Mouse (Mus musculus) embryonic facial prominence, embryonic 11.5 days (tissue): ENCODE measurements around the gene Rab44. TPM values are rescaled to one million over a fixed set of nuclear protein-coding genes. Genes with fewer than 3 reads are reported as not detected.

ENCODE experiments used
- ATAC-seq: fragments of 200-750 bp; cut with Nextera tagmentation; replicated peaks from 2 replicates; pipeline ENCODE4 v1.8.0; 2017; ENCODE audit warnings: low read depth; ENCODE audit not compliant: insufficient number of reproducible peaks, low FRiP score, low TSS enrichment
- DNase-seq: peaks from one replicate; pipeline ENCODE4 v3.0.0-alpha.2; 2015; ENCODE audit warnings: low spot score
- H3K27ac ChIP-seq: fragments of 300-500 bp; sonication (generic); replicated peaks from 2 replicates; pipeline ENCODE4 v1.5.1; 2014; ENCODE audit warnings: mild to moderate bottlenecking, low read depth, low read length, control low read depth
- H3K27me3 ChIP-seq: fragments of 300-500 bp; sonication (generic); 2 replicates; pipeline ENCODE4 v1.6.1; 2014; ENCODE audit warnings: mild to moderate bottlenecking, low read length, moderate library complexity, mixed read lengths; ENCODE audit not compliant: control insufficient read depth, insufficient read depth
- H3K36me3 ChIP-seq: fragments of 300-500 bp; sonication (generic); replicated peaks from 2 replicates; pipeline ENCODE4 v1.6.1; 2014; ENCODE audit warnings: low read depth, mild to moderate bottlenecking, low read length, moderate library complexity, mixed read lengths; ENCODE audit not compliant: control insufficient read depth, insufficient read depth
- H3K4me1 ChIP-seq: fragments of 300-500 bp; sonication (generic); 2 replicates; pipeline ENCODE4 v1.6.1; 2014; ENCODE audit warnings: low read length, mixed read lengths; ENCODE audit not compliant: control insufficient read depth, insufficient read depth
- H3K4me2 ChIP-seq: fragments of 300-500 bp; sonication (generic); 2 replicates; pipeline ENCODE4 v1.6.1; 2014; ENCODE audit warnings: low read depth, mild to moderate bottlenecking, control low read depth, low read length, moderate library complexity
- H3K4me3 ChIP-seq: fragments of 300-500 bp; sonication (generic); 2 replicates; pipeline ENCODE4 v1.5.1; 2014; ENCODE audit warnings: low read depth, low read length, control low read depth
- H3K9ac ChIP-seq: fragments of 300-500 bp; sonication (generic); replicated peaks from 2 replicates; pipeline ENCODE4 v1.6.1; 2014; ENCODE audit warnings: mild to moderate bottlenecking, control low read depth, low read length
- H3K9me3 ChIP-seq: fragments of 300-500 bp; sonication (generic); replicated peaks from 2 replicates; pipeline ENCODE4 v1.6.1; 2016; ENCODE audit warnings: mild to moderate bottlenecking, low read length, inconsistent platforms, mixed read lengths; ENCODE audit not compliant: control insufficient read depth
- WGBS: fragments of 180-500 bp; shearing (Covaris S2); extraction: QIAGEN DNeasy Blood & Tissue Kit; methylation state at CpG from one replicate; pipeline ENCODE4 v1.1.7; 2014; 5-methylcytosine and 5-hydroxymethylcytosine counted together
- polyA plus RNA-seq: library from polyadenylated mRNA; unstranded; fragments of >200 nt; fragmentation: Nextera tagmentation; extraction: Ambion mirVana; gene quantifications from 2 replicates; pipeline ENCODE4 v1.2.1, GENCODE M21; 2014

Gene Rab44
- polyA plus RNA-seq, 1 experiment from 2014 or later: 0.66 TPM

- Histone ChIP-seq H3K4me1 (no peaks in the 10 kb centered on the region), H3K4me2 (no peak overlapping the region), H3K27me3 (no peaks in the 10 kb centered on the region), H3K9ac (no peak overlapping the region), H3K9me3 (no peaks in the 10 kb centered on the region), H3K36me3 (no peaks in the 10 kb centered on the region), H3K4me3 (no peak overlapping the region), H3K27ac (no peak overlapping the region)
- no peak for ATAC-seq
- no peak for DNase-seq
- 72% methylated on average over 6 of the region's 6 CpGs for WGBS
Observed at GRCm38 (mm10) chr17:29123578-29124174, 9.7 kb downstream of the Rab44 start.

DNA sequence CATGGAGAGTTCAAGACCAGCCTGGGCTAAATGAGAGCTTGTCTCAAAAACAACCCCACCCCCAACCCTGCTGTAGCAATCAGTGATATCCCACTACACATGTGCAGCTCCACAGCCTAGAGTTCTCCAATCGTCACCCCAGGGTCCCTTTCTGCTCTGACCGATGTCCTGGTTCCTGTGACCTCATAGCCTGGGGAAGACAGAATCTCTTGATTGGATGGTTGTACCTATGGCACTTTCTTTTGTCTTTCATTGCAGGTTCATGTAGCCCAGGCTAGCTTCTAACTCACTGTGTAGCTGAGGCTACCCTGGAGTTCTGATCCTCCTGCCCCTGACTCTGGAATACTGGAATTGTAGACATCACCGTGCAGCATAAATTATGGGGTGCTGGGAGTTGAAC, 12.6 kb downstream of the Rab44 start:
- Histone ChIP-seq H3K27me3 (no peaks in the 10 kb centered on the region), H3K9me3 (no peaks in the 10 kb centered on the region), H3K9ac (no peak overlapping the region), H3K36me3 (no peaks in the 10 kb centered on the region), H3K4me3 (no peak overlapping the region), H3K27ac (no peak overlapping the region), H3K4me2 (no peak overlapping the region), H3K4me1 (no peaks in the 10 kb centered on the region)
- ATAC-seq (no peak), DNase-seq (no peak)
- 89% methylated on average over 3 of the region's 3 CpGs for WGBS

GRCm38 (mm10) chr17:29129341-29129740, 15.4 kb downstream of the Rab44 start:
- Histone ChIP-seq H3K4me2 (no peak overlapping the region), H3K4me1 (no peaks in the 10 kb centered on the region), H3K27ac (no peak overlapping the region), H3K9me3 (no peaks in the 10 kb centered on the region), H3K4me3 (no peak overlapping the region), H3K27me3 (no peaks in the 10 kb centered on the region), H3K36me3 (no peaks in the 10 kb centered on the region), H3K9ac (no peak overlapping the region)
- 72% methylated on average over 5 of the region's 5 CpGs for WGBS
- no peak for ATAC-seq
- DNase-seq: no peak

DNA sequence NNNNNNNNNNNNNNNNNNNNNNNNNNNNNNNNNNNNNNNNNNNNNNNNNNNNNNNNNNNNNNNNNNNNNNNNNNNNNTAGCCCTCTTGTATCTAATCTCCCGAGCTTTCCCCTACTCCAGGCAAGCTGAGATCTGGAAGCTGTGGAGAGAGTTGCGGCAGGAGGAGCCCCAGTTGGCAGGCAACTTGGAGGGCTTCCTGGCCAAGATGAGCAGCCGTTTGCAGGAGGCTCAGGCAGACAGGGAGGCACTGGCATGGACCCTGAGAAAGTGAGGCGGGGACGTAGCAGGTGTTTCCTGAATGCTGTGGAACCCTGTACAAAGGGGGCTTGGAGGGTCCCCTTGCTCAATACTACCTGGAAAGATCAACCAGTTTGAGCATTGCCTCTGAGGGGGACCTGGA, 21.1 kb downstream of the Rab44 start:
- Histone ChIP-seq H3K9ac (no peak overlapping the region), H3K4me3 (no peak overlapping the region), H3K9me3 (no peaks in the 10 kb centered on the region), H3K4me2 (no peak overlapping the region), H3K27ac (no peak overlapping the region), H3K36me3 (no peaks in the 10 kb centered on the region), H3K4me1 (no peaks in the 10 kb centered on the region), H3K27me3 (no peaks in the 10 kb centered on the region)
- no peak for ATAC-seq
- 65% methylated on average over 5 of the region's 5 CpGs for WGBS
- DNase-seq: no peak

DNA sequence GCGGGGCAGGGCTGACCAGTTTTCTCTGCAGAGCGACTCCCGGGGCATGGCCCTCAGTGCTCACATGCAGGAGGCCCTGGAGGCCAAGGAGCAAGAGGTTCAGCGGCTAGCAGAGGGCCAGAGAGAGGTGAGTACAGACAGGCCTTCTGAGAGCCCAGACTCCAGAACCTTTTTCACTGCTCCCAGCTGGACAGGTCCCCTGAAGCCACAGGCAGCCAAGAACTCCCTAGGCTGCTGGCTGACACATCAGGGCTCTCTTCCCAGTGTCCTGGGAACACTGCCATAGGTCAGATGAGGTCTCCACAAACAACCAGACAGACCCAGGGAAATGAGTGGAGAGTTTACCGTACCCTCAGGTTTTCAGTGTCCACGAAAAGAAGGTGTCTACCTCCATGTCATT, 22.3 kb downstream of the Rab44 start:
- WGBS: 56% methylated on average over 6 of the region's 6 CpGs
- Histone ChIP-seq H3K4me2 (no peak overlapping the region), H3K27me3 (no peaks in the 10 kb centered on the region), H3K27ac (no peak overlapping the region), H3K4me1 (no peaks in the 10 kb centered on the region), H3K4me3 (no peak overlapping the region), H3K36me3 (no peaks in the 10 kb centered on the region), H3K9me3 (no peaks in the 10 kb centered on the region), H3K9ac (no peak overlapping the region)
- no peak for DNase-seq
- no peak for ATAC-seq

- ATAC-seq: no peak
- Histone ChIP-seq H3K9ac (no peak overlapping the region), H3K9me3 (no peaks in the 10 kb centered on the region), H3K4me3 (no peak overlapping the region), H3K4me1 (no peaks in the 10 kb centered on the region), H3K27ac (no peak overlapping the region), H3K36me3 (no peaks in the 10 kb centered on the region), H3K27me3 (no peaks in the 10 kb centered on the region), H3K4me2 (no peak overlapping the region)
- no peak for DNase-seq
- 80% methylated on average over 7 of the region's 7 CpGs for WGBS
Observed at GRCm38 (mm10) chr17:29137906-29138305, 24.0 kb downstream of the Rab44 start.

DNA sequence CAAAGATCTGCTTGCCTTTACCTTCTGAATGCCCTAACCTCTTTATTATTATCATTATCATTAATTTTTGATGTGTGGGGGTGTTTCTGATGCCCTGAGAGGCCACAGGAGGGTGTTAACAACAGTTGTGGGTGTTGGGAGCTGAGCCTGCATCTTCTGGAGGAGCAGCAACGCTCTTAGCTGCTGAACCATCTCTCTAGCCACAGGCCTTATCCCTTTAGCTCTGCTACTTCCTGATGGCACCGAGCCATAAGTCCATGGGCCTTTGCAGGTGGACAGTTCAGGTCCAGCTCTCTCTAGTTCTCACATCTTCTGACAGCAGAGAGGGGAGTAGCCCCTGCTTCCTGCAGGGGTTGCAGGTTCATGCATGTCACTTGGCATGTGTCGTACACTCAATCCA, 27.6 kb downstream of the Rab44 start:
- WGBS: 89% methylated on average over 3 of the region's 3 CpGs
- no peaks in the 10 kb centered on the region for H3K9me3 ChIP-seq

GRCm38 (mm10) chr17:29143266-29143665, 29.3 kb downstream of the Rab44 start:
- Histone ChIP-seq H3K27me3 (no peaks in the 10 kb centered on the region), H3K27ac (no peak overlapping the region), H3K4me1 (no peaks in the 10 kb centered on the region), H3K4me3 (no peak overlapping the region), H3K36me3 (no peaks in the 10 kb centered on the region), H3K9me3 (no peaks in the 10 kb centered on the region), H3K9ac (no peak overlapping the region), H3K4me2 (no peak overlapping the region)
- 80% methylated on average over 8 of the region's 8 CpGs for whole genome bisulfite sequencing
- DNase-seq (no peak), ATAC-seq (no peak)

More for the DNA sequence above, 27.6 kb downstream of the Rab44 start:
- DNase-seq (no peak), ATAC-seq (no peak)
- Histone ChIP-seq H3K4me3 (no peak overlapping the region), H3K9ac (no peak overlapping the region), H3K27me3 (no peaks in the 10 kb centered on the region), H3K4me2 (no peak overlapping the region), H3K27ac (no peak overlapping the region), H3K4me1 (no peaks in the 10 kb centered on the region), H3K36me3 (no peaks in the 10 kb centered on the region)
